Mouse (Mus musculus): ENCODE data around the gene Olfr1444.

DNA sequence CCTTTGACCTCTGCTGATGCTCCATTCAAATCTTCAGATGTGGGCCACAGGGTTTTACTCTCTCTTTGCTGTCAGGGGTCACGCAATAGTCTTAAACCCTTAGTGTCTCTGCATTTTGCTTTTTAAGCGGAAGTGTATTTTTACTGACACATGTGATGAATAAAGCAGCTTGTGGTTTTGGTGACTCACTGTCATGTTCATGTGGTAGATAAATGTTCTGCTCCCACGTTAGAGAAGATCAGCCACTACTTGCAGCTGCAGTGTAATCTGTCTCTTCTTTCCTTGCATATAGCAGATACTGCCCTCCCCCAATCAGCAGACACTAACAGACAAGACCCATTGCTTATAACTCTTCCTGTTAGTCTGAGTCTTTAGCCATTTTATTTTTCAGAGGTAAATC lies 23.5 kb upstream of the Olfr1444 start:
- TF ChIP-seq CTCF (IDR thresholded peaks at IDR 0.05; ENCODE audit: control insufficient read depth, insufficient read depth, low read length), result no peak
- TF ChIP-seq POLR2A (IDR thresholded peaks at IDR 0.05; ENCODE audit: borderline replicate concordance, control insufficient read depth, low read depth, low read length), result no peak

Measured in bone marrow, adult 2 months (tissue).